Mouse (Mus musculus) liver, embryonic 14.5 days (tissue): ENCODE data around the gene Olfr1161. TPM values are rescaled to one million over a fixed set of nuclear protein-coding genes. Genes with fewer than 3 reads are reported as not detected.

ENCODE experiments used
- ATAC-seq: fragments of 200-750 bp; cut with Nextera tagmentation; 2 replicates; pipeline ENCODE4 v1.8.0; 2017; ENCODE audit warnings: moderate number of reproducible peaks, mild to moderate bottlenecking, moderate library complexity; ENCODE audit not compliant: insufficient read depth
- DNase-seq, 3 experiments: peaks; one replicate each; pipeline ENCODE4 v3.0.0-alpha.2; 2012 to 2013; ENCODE audit warnings: low read depth in 3 of 3, low spot score in 3 of 3
- H3K27ac ChIP-seq: fragments of 300-500 bp; sonication (generic); 2 replicates; pipeline ENCODE4 v1.5.1; 2014; ENCODE audit warnings: moderate library complexity, mild to moderate bottlenecking, control low read depth, inconsistent platforms
- H3K27me3 ChIP-seq: fragments of 300-500 bp; sonication (generic); 2 replicates; pipeline ENCODE4 v1.6.1; 2014; ENCODE audit warnings: mild to moderate bottlenecking, low read length, moderate library complexity; ENCODE audit not compliant: control insufficient read depth, insufficient read depth
- H3K36me3 ChIP-seq: fragments of 300-500 bp; sonication (generic); replicated peaks from 2 replicates; pipeline ENCODE4 v1.6.1; 2014; ENCODE audit warnings: low read depth; ENCODE audit not compliant: control insufficient read depth, insufficient read depth
- H3K4me1 ChIP-seq, 2 experiments: fragments of 200-500 bp in 1 of 2; fragments of 300-500 bp in 1 of 2; sonication (generic) in 1 of 2; replicated peaks; 2 replicates each; pipeline ENCODE4 v1.6.1; 2012 to 2014; ENCODE audit warnings: antibody characterized with exemption in 1 of 2, inconsistent platforms in 1 of 2, low read length in 1 of 2; ENCODE audit not compliant: control insufficient read depth in 2 of 2, insufficient read depth in 2 of 2
- H3K4me2 ChIP-seq: fragments of 300-500 bp; sonication (generic); 2 replicates; pipeline ENCODE4 v1.6.1; 2014; ENCODE audit warnings: low read depth, mild to moderate bottlenecking, control low read depth, moderate library complexity
- H3K4me3 ChIP-seq, 2 experiments: fragments of 200-500 bp in 1 of 2; fragments of 300-500 bp in 1 of 2; sonication (generic) in 1 of 2; 2 replicates each; pipeline ENCODE4 v1.5.1; 2012 to 2014; ENCODE audit warnings: low read depth in 2 of 2, low read length in 2 of 2, mild to moderate bottlenecking in 2 of 2, control low read depth in 1 of 2, inconsistent platforms in 1 of 2, moderate library complexity in 1 of 2; ENCODE audit not compliant: insufficient read depth in 1 of 2
- H3K9ac ChIP-seq: fragments of 300-500 bp; sonication (generic); replicated peaks from 2 replicates; pipeline ENCODE4 v1.6.1; 2014; ENCODE audit warnings: mild to moderate bottlenecking, control low read depth, moderate library complexity
- H3K9me3 ChIP-seq: fragments of 300-500 bp; sonication (generic); 2 replicates; pipeline ENCODE4 v1.6.1; 2016; ENCODE audit warnings: low read length, mixed read lengths; ENCODE audit not compliant: control insufficient read depth
- CTCF ChIP-seq: IDR thresholded peaks from 2 replicates; pipeline ENCODE4 v1.5.1; 2016; ENCODE audit warnings: antibody characterized with exemption, low read depth, control low read depth
- EP300 ChIP-seq: IDR thresholded peaks from 2 replicates; pipeline ENCODE4 v1.6.1; 2016; ENCODE audit warnings: antibody characterized with exemption, low read depth
- WGBS: fragments of 180-500 bp; shearing (Covaris S2); extraction: QIAGEN DNeasy Blood & Tissue Kit; methylation state at CpG from one replicate; pipeline ENCODE4 v1.1.7; 2014; ENCODE audit not compliant: insufficient replicate concordance; 5-methylcytosine and 5-hydroxymethylcytosine counted together
- polyA plus RNA-seq, 2 experiments: library from polyadenylated mRNA; depleted of rRNA in 1 of 2; stranded (reverse) in 1 of 2; unstranded in 1 of 2; fragments of >200 nt; fragmentation: Nextera tagmentation in 1 of 2; extraction: Ambion mirVana in 1 of 2; gene quantifications; 2 replicates each; pipeline versions ENCODE4 v1.2.1 to v1.2.3; 2012 to 2014

Gene Olfr1161
- polyA plus RNA-seq, 2 experiments: not detected

GRCm38 (mm10) chr2:88051029-88051428, 28.5 kb downstream of the Olfr1161 start, which contains the start of gene Olfr1162:
Gene Olfr1162 (minus strand): TSS chr2:88051129.
- Histone ChIP-seq H3K4me2 (no peak within 1 kb of the TSS), H3K9me3 (no peaks in the 10 kb centered on the region), H3K27me3 (no peaks in the 10 kb centered on the region), H3K4me1 (no peaks in the 10 kb centered on the region), H3K9ac (no peak within 1 kb of the TSS), H3K36me3 (no peaks in the 10 kb centered on the region), H3K4me3 (no peak within 1 kb of the TSS), H3K27ac (no peak within 1 kb of the TSS)
- WGBS: 37% methylated on average over 1 of the region's 1 CpGs
- no peak for TF ChIP-seq EP300
- TF ChIP-seq CTCF: no peak
- DNase-seq (no peak), ATAC-seq (no peak)

GRCm38 (mm10) chr2:88063587-88063986, 41.0 kb downstream of the Olfr1161 start:
- H3K4me2 ChIP-seq: no peak overlapping the region
- DNase-seq: no peak
- H3K9ac ChIP-seq: no peak overlapping the region
- no peaks in the 10 kb centered on the region for H3K27me3 ChIP-seq
- H3K9me3 ChIP-seq: no peaks in the 10 kb centered on the region
- 64% methylated on average over 2 of the region's 2 CpGs for WGBS
- no peak overlapping the region for H3K4me3 ChIP-seq
- H3K4me1 ChIP-seq: no peaks in the 10 kb centered on the region
- no peaks in the 10 kb centered on the region for H3K36me3 ChIP-seq
- no peak overlapping the region for H3K27ac ChIP-seq
- no peak for ATAC-seq
- TF ChIP-seq CTCF (no peak), EP300 (no peak)

- Histone ChIP-seq H3K27me3 (no peaks in the 10 kb centered on the region), H3K4me3 (no peak within 1 kb of the TSS), H3K9me3 (no peaks in the 10 kb centered on the region), H3K36me3 (no peaks in the 10 kb centered on the region), H3K27ac (no peak within 1 kb of the TSS), H3K4me2 (no peak within 1 kb of the TSS), H3K4me1 (no peaks in the 10 kb centered on the region), H3K9ac (no peak within 1 kb of the TSS)
- ATAC-seq: no peak
- TF ChIP-seq EP300: no peak
- DNase-seq: no peak
Measured at GRCm38 (mm10) chr2:88071730-88072129, 49.2 kb downstream of the Olfr1161 start, which contains the start of gene Olfr1163. Gene Olfr1163 (minus strand): TSS chr2:88071830.

Other genes starting within 250 kb of the Olfr1161 start
- gene Olfr152, start 243.3 kb upstream of the Olfr1161 start, polyA plus RNA-seq (2012; rRNA removed): not detected in 2 replicates
- gene Olfr152, start 243.3 kb upstream of the Olfr1161 start, polyA plus RNA-seq (2014; fragmentation: Nextera tagmentation; extraction: Ambion mirVana): not detected in 2 replicates
- gene Olfr1143, start 222.2 kb upstream of the Olfr1161 start, polyA plus RNA-seq (2012; rRNA removed): not detected in 2 replicates
- gene Olfr1143, start 222.2 kb upstream of the Olfr1161 start, polyA plus RNA-seq (2014; fragmentation: Nextera tagmentation; extraction: Ambion mirVana): not detected in 2 replicates
- gene Olfr1145, start 213.0 kb upstream of the Olfr1161 start, polyA plus RNA-seq (2012; rRNA removed): not detected in 2 replicates
- not detected in 2 replicates for gene Olfr1145, start 213.0 kb upstream of the Olfr1161 start, polyA plus RNA-seq (2014; fragmentation: Nextera tagmentation; extraction: Ambion mirVana)
- gene Olfr1148, start 192.2 kb upstream of the Olfr1161 start, polyA plus RNA-seq (2012; rRNA removed): not detected in 2 replicates
- not detected in 2 replicates for gene Olfr1148, start 192.2 kb upstream of the Olfr1161 start, polyA plus RNA-seq (2014; fragmentation: Nextera tagmentation; extraction: Ambion mirVana)
- not detected in 2 replicates for gene Olfr1150-ps1, start 178.8 kb upstream of the Olfr1161 start, polyA plus RNA-seq (2012; rRNA removed)
- gene Olfr1150-ps1, start 178.8 kb upstream of the Olfr1161 start, polyA plus RNA-seq (2014; fragmentation: Nextera tagmentation; extraction: Ambion mirVana): not detected in 2 replicates
- not detected in 2 replicates for gene Olfr1151, start 166.9 kb upstream of the Olfr1161 start, polyA plus RNA-seq (2012; rRNA removed)
- gene Olfr1151, start 166.9 kb upstream of the Olfr1161 start, polyA plus RNA-seq (2014; fragmentation: Nextera tagmentation; extraction: Ambion mirVana): not detected in 2 replicates
- not detected in 2 replicates for gene Olfr1152, start 156.3 kb upstream of the Olfr1161 start, polyA plus RNA-seq (2012; rRNA removed)
- not detected in 2 replicates for gene Olfr1152, start 156.3 kb upstream of the Olfr1161 start, polyA plus RNA-seq (2014; fragmentation: Nextera tagmentation; extraction: Ambion mirVana)
- gene Olfr1153, start 127.8 kb upstream of the Olfr1161 start, polyA plus RNA-seq (2012; rRNA removed): not detected in 2 replicates
- not detected in 2 replicates for gene Olfr1153, start 127.8 kb upstream of the Olfr1161 start, polyA plus RNA-seq (2014; fragmentation: Nextera tagmentation; extraction: Ambion mirVana)
- not detected in 2 replicates for gene Olfr1154, start 117.6 kb upstream of the Olfr1161 start, polyA plus RNA-seq (2012; rRNA removed)
- gene Olfr1154, start 117.6 kb upstream of the Olfr1161 start, polyA plus RNA-seq (2014; fragmentation: Nextera tagmentation; extraction: Ambion mirVana): not detected in 2 replicates
- not detected in 2 replicates for gene Olfr1155, start 77.6 kb upstream of the Olfr1161 start, polyA plus RNA-seq (2012; rRNA removed)
- gene Olfr1155, start 77.6 kb upstream of the Olfr1161 start, polyA plus RNA-seq (2014; fragmentation: Nextera tagmentation; extraction: Ambion mirVana): not detected in 2 replicates
- not detected in 2 replicates for gene Olfr1156, start 69.7 kb upstream of the Olfr1161 start, polyA plus RNA-seq (2012; rRNA removed)
- not detected in 2 replicates for gene Olfr1156, start 69.7 kb upstream of the Olfr1161 start, polyA plus RNA-seq (2014; fragmentation: Nextera tagmentation; extraction: Ambion mirVana)
- gene Olfr1157, start 54.5 kb upstream of the Olfr1161 start, polyA plus RNA-seq (2012; rRNA removed): not detected in 2 replicates
- gene Olfr1157, start 54.5 kb upstream of the Olfr1161 start, polyA plus RNA-seq (2014; fragmentation: Nextera tagmentation; extraction: Ambion mirVana): not detected in 2 replicates
- gene Olfr74, start 48.1 kb upstream of the Olfr1161 start, polyA plus RNA-seq (2012; rRNA removed): not detected in 2 replicates
- gene Olfr74, start 48.1 kb upstream of the Olfr1161 start, polyA plus RNA-seq (2014; fragmentation: Nextera tagmentation; extraction: Ambion mirVana): not detected in 2 replicates
- not detected in 2 replicates for gene Olfr1158, start 32.7 kb upstream of the Olfr1161 start, polyA plus RNA-seq (2012; rRNA removed)
- gene Olfr1158, start 32.7 kb upstream of the Olfr1161 start, polyA plus RNA-seq (2014; fragmentation: Nextera tagmentation; extraction: Ambion mirVana): not detected in 2 replicates
- gene Olfr1160, start 14.5 kb upstream of the Olfr1161 start, polyA plus RNA-seq (2012; rRNA removed): not detected in 2 replicates
- gene Olfr1160, start 14.5 kb upstream of the Olfr1161 start, polyA plus RNA-seq (2014; fragmentation: Nextera tagmentation; extraction: Ambion mirVana): not detected in 2 replicates
- gene Olfr73, start 14.9 kb downstream of the Olfr1161 start, polyA plus RNA-seq (2012; rRNA removed): not detected in 2 replicates
- not detected in 2 replicates for gene Olfr73, start 14.9 kb downstream of the Olfr1161 start, polyA plus RNA-seq (2014; fragmentation: Nextera tagmentation; extraction: Ambion mirVana)
- not detected in 2 replicates for gene Olfr1162, start 28.4 kb downstream of the Olfr1161 start, polyA plus RNA-seq (2012; rRNA removed)
- gene Olfr1162, start 28.4 kb downstream of the Olfr1161 start, polyA plus RNA-seq (2014; fragmentation: Nextera tagmentation; extraction: Ambion mirVana): not detected in 2 replicates
- gene Olfr1163, start 49.1 kb downstream of the Olfr1161 start, polyA plus RNA-seq (2012; rRNA removed): not detected in 2 replicates
- gene Olfr1163, start 49.1 kb downstream of the Olfr1161 start, polyA plus RNA-seq (2014; fragmentation: Nextera tagmentation; extraction: Ambion mirVana): not detected in 2 replicates
- gene Olfr1164, start 71.2 kb downstream of the Olfr1161 start, polyA plus RNA-seq (2012; rRNA removed): not detected in 2 replicates
- gene Olfr1164, start 71.2 kb downstream of the Olfr1161 start, polyA plus RNA-seq (2014; fragmentation: Nextera tagmentation; extraction: Ambion mirVana): not detected in 2 replicates
- not detected in 2 replicates for gene Olfr1166, start 105.5 kb downstream of the Olfr1161 start, polyA plus RNA-seq (2012; rRNA removed)
- not detected in 2 replicates for gene Olfr1166, start 105.5 kb downstream of the Olfr1161 start, polyA plus RNA-seq (2014; fragmentation: Nextera tagmentation; extraction: Ambion mirVana)
- gene Olfr1167, start 132.4 kb downstream of the Olfr1161 start, polyA plus RNA-seq (2012; rRNA removed): not detected in 2 replicates
- gene Olfr1167, start 132.4 kb downstream of the Olfr1161 start, polyA plus RNA-seq (2014; fragmentation: Nextera tagmentation; extraction: Ambion mirVana): not detected in 2 replicates
- not detected in 2 replicates for gene Olfr1168, start 159.1 kb downstream of the Olfr1161 start, polyA plus RNA-seq (2012; rRNA removed)
- gene Olfr1168, start 159.1 kb downstream of the Olfr1161 start, polyA plus RNA-seq (2014; fragmentation: Nextera tagmentation; extraction: Ambion mirVana): not detected in 2 replicates
- not detected in 2 replicates for gene Olfr1170, start 205.6 kb downstream of the Olfr1161 start, polyA plus RNA-seq (2012; rRNA removed)
- not detected in 2 replicates for gene Olfr1170, start 205.6 kb downstream of the Olfr1161 start, polyA plus RNA-seq (2014; fragmentation: Nextera tagmentation; extraction: Ambion mirVana)